Mouse (Mus musculus) mature B cell (primary cell): ENCODE data around the gene Lepr.
"Not testable (repeated sequence)": the region's sequence is repeated elsewhere in the genome, so short reads cannot be mapped to it uniquely, and the experiment has no call there.

Experiments used
- in situ Hi-C: fragments of 300-500 bp; cut with MboI; formaldehyde crosslinking; loops from 2 replicates; pipeline ENCODE4 v1.14.3; 2019

Gene Lepr

GRCm38 (mm10) chr4:101715805-101716204 lies 1.4 kb upstream of the Lepr start:
- in situ Hi-C loops: no loop called here

DNA sequence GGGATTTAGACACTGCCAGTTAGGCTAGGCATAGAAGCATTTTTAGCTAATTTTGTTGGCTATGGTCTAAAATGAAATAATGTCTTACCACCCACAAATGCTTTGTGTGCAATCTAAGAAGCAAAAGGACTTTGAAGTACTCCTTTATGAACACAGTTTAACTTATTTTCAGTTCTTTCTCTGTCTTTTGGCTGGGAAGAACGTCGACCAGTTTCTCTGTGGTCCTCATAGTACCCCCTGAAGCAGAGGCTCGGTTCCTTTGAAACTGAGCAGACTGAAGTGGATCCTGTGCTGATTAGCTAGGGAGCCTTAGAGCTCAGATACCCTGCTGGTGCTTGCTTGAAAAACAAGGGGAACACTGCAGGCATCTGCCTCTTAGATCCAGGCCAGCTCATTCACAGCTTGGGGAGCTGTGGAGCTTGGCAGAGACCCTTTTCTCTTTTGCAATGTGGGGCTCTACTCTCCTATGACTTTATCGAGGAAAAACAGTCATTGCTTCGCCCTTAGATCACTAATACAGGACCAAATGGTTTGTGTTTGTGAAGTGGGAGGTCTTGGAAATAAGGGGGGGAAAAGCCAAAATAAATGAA lies 1.9 kb downstream of the Lepr start:
- in situ Hi-C loops: no loop called here

- in situ Hi-C loops: no loop called here
Observed at GRCm38 (mm10) chr4:101721705-101722104, 4.5 kb downstream of the Lepr start.

DNA sequence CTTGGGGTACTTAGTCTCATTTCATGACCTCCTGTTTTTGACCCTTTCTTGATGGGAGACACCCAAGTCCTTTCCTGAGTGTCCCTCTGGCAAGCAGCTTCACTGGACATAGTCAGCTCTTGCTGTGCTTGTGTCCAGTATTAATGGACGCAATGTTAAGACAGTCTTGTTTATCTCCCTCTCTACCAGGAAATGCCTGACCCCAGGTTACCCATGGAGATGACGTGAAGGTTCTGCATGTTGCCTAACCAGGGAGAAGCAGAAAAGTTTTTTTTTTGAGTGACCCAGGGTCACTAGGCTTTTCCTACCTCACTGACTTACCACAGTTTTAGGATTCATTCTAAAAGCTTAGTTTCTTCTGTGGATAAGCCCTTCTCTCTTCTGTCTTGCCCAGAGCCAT lies 24.8 kb downstream of the Lepr start:
- in situ Hi-C loops: no loop called here

DNA sequence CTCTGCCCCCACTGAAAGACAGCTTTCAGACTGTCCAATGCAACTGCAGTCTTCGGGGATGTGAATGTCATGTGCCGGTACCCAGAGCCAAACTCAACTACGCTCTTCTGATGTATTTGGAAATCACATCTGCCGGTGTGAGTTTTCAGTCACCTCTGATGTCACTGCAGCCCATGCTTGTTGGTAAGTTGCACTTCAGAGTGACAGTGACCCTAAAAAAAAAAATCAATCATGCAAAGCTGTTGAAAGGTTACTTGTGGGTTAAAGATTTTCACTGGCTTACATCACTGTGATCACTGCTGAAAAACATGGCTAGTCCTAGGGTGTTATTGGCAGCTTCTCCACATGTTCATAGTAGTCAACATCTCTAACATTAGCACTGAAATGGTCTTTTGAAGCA lies 28.3 kb downstream of the Lepr start:
- in situ Hi-C loops: no loop called here

DNA sequence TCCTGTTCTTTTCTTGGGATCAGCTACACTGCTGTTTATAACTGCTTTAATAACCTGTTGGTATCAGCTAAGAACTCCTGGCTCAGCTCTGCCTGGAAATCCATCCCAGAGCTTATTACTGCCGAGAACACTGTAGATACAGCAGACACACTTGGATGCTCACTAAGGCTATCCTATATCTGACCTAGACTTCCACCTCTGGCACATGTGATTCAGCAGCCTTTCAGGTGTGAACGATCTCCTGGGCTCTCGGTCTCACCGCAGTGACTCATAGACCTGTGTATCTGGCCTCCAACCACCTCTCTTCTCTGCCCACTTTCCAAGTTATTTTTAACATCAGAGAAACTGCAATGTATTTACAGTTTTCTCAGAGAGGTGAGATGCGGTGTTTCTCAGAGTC lies 43.3 kb downstream of the Lepr start:
- in situ Hi-C loops: no loop called here

- in situ Hi-C loops: not testable (repeated sequence)
Observed at GRCm38 (mm10) chr4:101843923-101844322, 126.7 kb downstream of the Lepr start, which contains the start of gene B020004J07Rik. B020004J07Rik (minus strand) TSS chr4:101844023.

- in situ Hi-C loops: no loop called here
Observed at GRCm38 (mm10) chr4:101850908-101851307, 133.7 kb downstream of the Lepr start.

- in situ Hi-C loops: no loop called here
Observed at GRCm38 (mm10) chr4:101860873-101861272, 143.7 kb downstream of the Lepr start.

DNA sequence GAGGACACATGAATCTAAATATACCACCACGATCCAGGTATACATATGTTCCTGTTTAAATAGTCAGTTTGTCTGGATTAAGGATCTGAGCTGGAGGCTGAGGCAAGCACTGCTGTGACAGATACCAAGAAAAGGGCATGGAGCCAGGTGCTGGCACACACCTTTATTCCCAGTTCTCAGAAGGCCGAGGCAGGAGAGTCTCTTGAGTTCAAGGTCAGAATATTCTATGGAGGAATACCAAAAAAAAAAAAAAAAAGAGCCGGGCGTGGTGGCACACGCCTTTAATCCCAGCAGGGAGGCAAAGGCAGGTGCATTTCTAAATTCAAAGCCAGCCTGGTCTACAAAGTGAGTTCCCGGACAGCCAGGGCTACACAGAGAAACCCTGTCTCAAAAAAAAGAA lies 145.1 kb downstream of the Lepr start:
- in situ Hi-C loops: no loop called here
